Mouse (Mus musculus): ENCODE measurements around the gene Itga9.
A peak's percentile ranks its signal among the peaks of the same experiment; 100 is the strongest.

Gene Itga9

GRCm38 (mm10) chr9:118873596-118873995, 267.1 kb downstream of the Itga9 start:
- no peak for DNase-seq (ENCODE audit: low spot score in 2 of 2)

- no peak for DNase-seq (ENCODE audit: low spot score in 2 of 2)
Measured at GRCm38 (mm10) chr9:118875705-118876104, 269.2 kb downstream of the Itga9 start.

GRCm38 (mm10) chr9:118876902-118877301, 270.4 kb downstream of the Itga9 start:
- DNase-seq (ENCODE audit: low spot score in 2 of 2) = no peak

GRCm38 (mm10) chr9:118877365-118878008, 271.0 kb downstream of the Itga9 start:
- no peak for DNase-seq (ENCODE audit: low spot score in 2 of 2)

GRCm38 (mm10) chr9:118878596-118878995, 272.1 kb downstream of the Itga9 start:
- DNase-seq (ENCODE audit: low spot score in 2 of 2) = no peak

- peak in 1 of 2 experiments; percentile 25 for DNase-seq (ENCODE audit: low spot score in 2 of 2)
Measured at GRCm38 (mm10) chr9:118881281-118881945, 274.9 kb downstream of the Itga9 start.

- no peak for DNase-seq (ENCODE audit: low spot score in 2 of 2)
Measured at GRCm38 (mm10) chr9:118881946-118882284, 275.4 kb downstream of the Itga9 start.

- DNase-seq (ENCODE audit: low spot score in 2 of 2) = no peak
Measured at GRCm38 (mm10) chr9:118883150-118883549, 276.7 kb downstream of the Itga9 start.

GRCm38 (mm10) chr9:118885785-118886184, 279.3 kb downstream of the Itga9 start:
- no peak for DNase-seq (ENCODE audit: low spot score in 2 of 2)

GRCm38 (mm10) chr9:118887201-118887600, 280.7 kb downstream of the Itga9 start:
- DNase-seq (ENCODE audit: low spot score in 2 of 2) = no peak

- DNase-seq (ENCODE audit: low spot score in 2 of 2) = no peak
Measured at GRCm38 (mm10) chr9:118887734-118888133, 281.2 kb downstream of the Itga9 start.

GRCm38 (mm10) chr9:118890149-118890548, 283.7 kb downstream of the Itga9 start:
- DNase-seq (ENCODE audit: low spot score in 2 of 2) = no peak

- DNase-seq (ENCODE audit: low spot score in 2 of 2) = no peak
Measured at GRCm38 (mm10) chr9:118890645-118891044, 284.2 kb downstream of the Itga9 start.

GRCm38 (mm10) chr9:118891068-118891467, 284.6 kb downstream of the Itga9 start:
- DNase-seq (ENCODE audit: low spot score in 2 of 2) = no peak

GRCm38 (mm10) chr9:118891593-118891992, 285.1 kb downstream of the Itga9 start:
- no peak for DNase-seq (ENCODE audit: low spot score in 2 of 2)

GRCm38 (mm10) chr9:118895101-118895500, 288.6 kb downstream of the Itga9 start:
- DNase-seq (ENCODE audit: low spot score in 2 of 2) = no peak

- no peak for DNase-seq (ENCODE audit: low spot score in 2 of 2)
Measured at GRCm38 (mm10) chr9:118900677-118901076, 294.2 kb downstream of the Itga9 start.

GRCm38 (mm10) chr9:118901917-118902316, 295.4 kb downstream of the Itga9 start:
- DNase-seq (ENCODE audit: low spot score in 2 of 2) = no peak

- DNase-seq (ENCODE audit: low spot score in 2 of 2) = peak; percentile 63 to 86
Measured at GRCm38 (mm10) chr9:118907934-118908620, 301.6 kb downstream of the Itga9 start.

GRCm38 (mm10) chr9:118913048-118913447, 306.6 kb downstream of the Itga9 start:
- DNase-seq (ENCODE audit: low spot score in 2 of 2) = no peak

GRCm38 (mm10) chr9:118913613-118914012, 307.1 kb downstream of the Itga9 start:
- DNase-seq (ENCODE audit: low spot score in 2 of 2) = no peak

GRCm38 (mm10) chr9:118914589-118914988, 308.1 kb downstream of the Itga9 start:
- DNase-seq (ENCODE audit: low spot score in 2 of 2) = no peak

- DNase-seq (ENCODE audit: low spot score in 2 of 2) = peak; percentile 16 to 70
Measured at GRCm38 (mm10) chr9:118915290-118915689, 308.8 kb downstream of the Itga9 start.

All from spleen, postnatal 4 days (tissue).